Mouse (Mus musculus) heart, adult 2 months (tissue): ENCODE data around the gene Tnfrsf21.

ENCODE experiments used
- CTCF ChIP-seq: fragments of 200-600 bp; IDR thresholded peaks from 2 replicates; pipeline ENCODE4 v1.8.1; 2022; ENCODE audit warnings: antibody characterized with exemption, mild to moderate bottlenecking, moderate library complexity
- POLR2A ChIP-seq: fragments of 200-500 bp; IDR thresholded peaks from 2 replicates; pipeline ENCODE4 v1.6.1; 2011; ENCODE audit warnings: mild to moderate bottlenecking, low read depth, low read length, control low read depth; ENCODE audit not compliant: insufficient read depth

DNA sequence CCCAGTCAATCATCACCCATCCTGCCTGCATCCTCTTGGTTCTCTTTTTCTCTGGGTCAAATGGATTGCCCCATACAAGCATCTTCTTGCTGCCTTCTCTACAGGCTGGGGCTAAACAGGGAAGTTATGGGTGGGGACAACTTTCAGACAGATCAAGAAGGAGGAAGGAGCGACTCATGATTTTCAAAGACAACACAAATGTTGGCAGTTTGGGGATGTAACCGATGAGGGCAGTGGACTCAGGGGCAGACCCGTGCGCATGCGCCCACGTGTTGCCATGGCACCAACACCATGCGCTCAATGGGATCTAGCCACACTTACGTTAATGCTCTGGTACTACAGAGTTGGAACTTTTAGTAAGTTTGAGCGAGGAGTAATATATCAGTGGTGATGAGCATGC lies 121.5 kb downstream of the Tnfrsf21 start:
- TF ChIP-seq CTCF: no peak
- no peak for TF ChIP-seq POLR2A
